Mouse (Mus musculus): ENCODE data around the gene Grik4. TPM values are rescaled to one million over a fixed set of nuclear protein-coding genes. Genes with fewer than 3 reads are reported as not detected.

The Grik4 gene
- polyA plus RNA-seq, 1 experiment from 2014 or later: 0.62 TPM

DNA sequence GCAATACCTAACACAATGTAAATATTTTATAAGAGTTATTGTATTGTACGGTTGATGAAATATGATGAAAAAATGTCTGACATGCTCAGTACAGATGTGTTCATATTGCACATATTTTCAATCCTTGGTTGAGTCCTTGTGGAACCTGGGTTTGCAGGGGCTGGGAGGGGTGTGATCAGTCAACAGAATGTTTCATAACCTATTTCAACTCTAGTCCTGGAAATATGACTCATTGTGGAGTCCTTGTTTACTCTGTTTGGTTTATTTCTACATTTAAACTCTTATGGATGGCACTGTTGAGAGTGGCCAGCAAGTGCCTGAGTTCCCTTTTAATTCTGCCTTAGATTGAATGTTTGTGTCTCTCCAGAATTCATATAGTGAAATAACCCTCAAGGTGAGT lies 459.6 kb downstream of the Grik4 start:
- H3K4me1 ChIP-seq: no peaks in the 10 kb centered on the region
- H3K4me3 ChIP-seq: no peak overlapping the region
- no peak for ATAC-seq (ENCODE audit: extremely low read depth, insufficient number of reproducible peaks, low FRiP score, low TSS enrichment)
- peaks cover 4% of the 10 kb centered on the region; the same call in 1 of the 2 replicates for H3K27me3 ChIP-seq (replicated peaks)
- H3K4me2 ChIP-seq: no peak overlapping the region
- H3K9me3 ChIP-seq: no peaks in the 10 kb centered on the region
- 87% methylated on average over 1 of the region's 1 CpGs for WGBS
- H3K36me3 ChIP-seq: no peaks in the 10 kb centered on the region
- H3K9ac ChIP-seq: no peak overlapping the region
- no peak overlapping the region for H3K27ac ChIP-seq (replicated peaks)

DNA sequence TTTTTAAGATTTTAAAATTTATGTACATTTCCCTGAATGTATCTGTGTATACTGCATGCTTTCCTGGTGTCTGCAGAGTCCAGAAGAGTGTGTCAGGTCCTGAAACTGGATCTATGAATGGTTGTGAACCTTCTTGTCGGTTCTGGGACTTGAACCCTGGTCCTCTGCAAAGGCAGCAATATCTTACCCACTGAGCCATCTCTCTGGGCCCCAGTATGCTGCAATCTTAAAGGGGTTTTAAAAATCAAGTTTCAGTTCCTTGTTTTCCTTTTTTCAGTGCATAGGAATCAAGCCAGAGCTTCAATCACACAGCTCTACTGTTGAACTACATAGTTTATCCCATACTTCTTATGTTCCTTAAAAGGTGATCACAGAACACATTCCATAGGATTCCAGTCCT lies 461.3 kb downstream of the Grik4 start:
- Histone ChIP-seq H3K27me3 (replicated peaks) (no peaks in the 10 kb centered on the region), H3K4me1 (no peaks in the 10 kb centered on the region), H3K36me3 (no peaks in the 10 kb centered on the region), H3K9me3 (no peaks in the 10 kb centered on the region), H3K27ac (replicated peaks) (no peak overlapping the region), H3K4me3 (no peak overlapping the region), H3K9ac (no peak overlapping the region), H3K4me2 (no peak overlapping the region)
- no peak for ATAC-seq (ENCODE audit: extremely low read depth, insufficient number of reproducible peaks, low FRiP score, low TSS enrichment)
- 84% methylated on average over 1 of the region's 1 CpGs for WGBS

DNA sequence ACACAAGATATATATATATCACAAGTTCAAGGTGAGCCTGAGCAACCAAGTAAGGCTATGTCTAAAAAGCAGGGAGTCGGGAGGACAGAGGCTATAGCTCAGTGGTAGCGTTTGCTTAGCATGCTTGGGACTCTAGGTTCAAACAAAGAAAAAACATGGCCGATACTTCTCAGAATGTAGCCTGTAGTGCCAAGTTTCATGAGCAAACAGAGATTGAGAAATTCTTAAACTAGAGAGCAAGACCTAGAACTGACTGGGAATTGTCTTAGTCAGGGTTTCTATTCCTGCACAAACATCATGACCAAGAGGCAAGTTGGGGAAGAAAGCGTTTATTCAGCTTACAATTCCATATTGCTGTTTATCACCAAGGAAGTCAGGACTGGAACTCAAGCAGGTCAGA lies 468.1 kb downstream of the Grik4 start:
- Histone ChIP-seq H3K4me2 (no peak overlapping the region), H3K4me3 (no peak overlapping the region), H3K27me3 (replicated peaks) (peaks cover 29% of the 10 kb centered on the region), H3K36me3 (no peaks in the 10 kb centered on the region), H3K4me1 (peaks cover 4% of the 10 kb centered on the region), H3K9ac (no peak overlapping the region), H3K27ac (replicated peaks) (no peak overlapping the region), H3K9me3 (no peaks in the 10 kb centered on the region)
- 72% methylated on average over 4 of the region's 4 CpGs for WGBS
- no peak for ATAC-seq (ENCODE audit: extremely low read depth, insufficient number of reproducible peaks, low FRiP score, low TSS enrichment)

DNA sequence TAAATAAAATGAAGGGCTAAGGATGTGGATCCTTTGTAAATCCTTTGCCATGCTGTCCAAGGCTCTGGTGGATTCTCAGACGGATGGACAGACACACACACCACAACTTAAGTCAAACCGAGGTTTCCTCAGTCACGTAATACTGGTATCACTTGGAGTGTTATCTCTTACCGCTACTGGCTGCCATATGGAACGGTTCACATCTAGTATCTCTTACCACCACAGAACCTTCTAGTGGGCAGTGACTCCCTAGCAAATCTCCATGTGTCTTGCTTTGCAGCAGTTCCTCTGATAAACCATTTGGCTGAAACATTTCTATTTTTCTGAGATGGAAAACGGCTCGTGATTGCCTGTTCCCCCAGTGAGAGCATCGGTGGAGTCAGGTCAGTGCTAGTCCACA lies 470.0 kb downstream of the Grik4 start:
- H3K9me3 ChIP-seq: no peaks in the 10 kb centered on the region
- H3K4me3 ChIP-seq: no peak overlapping the region
- no peak overlapping the region for H3K4me2 ChIP-seq
- 0 out of 2 replicates have a peak, but pooled peaks cover 3% of the 10 kb centered on the region for H3K36me3 ChIP-seq
- H3K27ac ChIP-seq (replicated peaks): no peak overlapping the region
- ATAC-seq (ENCODE audit: extremely low read depth, insufficient number of reproducible peaks, low FRiP score, low TSS enrichment): no peak
- 44% methylated on average over 8 of the region's 8 CpGs for WGBS
- peaks cover 37% of the 10 kb centered on the region for H3K27me3 ChIP-seq (replicated peaks)
- no peak overlapping the region for H3K9ac ChIP-seq
- H3K4me1 ChIP-seq: peaks cover 14% of the 10 kb centered on the region

DNA sequence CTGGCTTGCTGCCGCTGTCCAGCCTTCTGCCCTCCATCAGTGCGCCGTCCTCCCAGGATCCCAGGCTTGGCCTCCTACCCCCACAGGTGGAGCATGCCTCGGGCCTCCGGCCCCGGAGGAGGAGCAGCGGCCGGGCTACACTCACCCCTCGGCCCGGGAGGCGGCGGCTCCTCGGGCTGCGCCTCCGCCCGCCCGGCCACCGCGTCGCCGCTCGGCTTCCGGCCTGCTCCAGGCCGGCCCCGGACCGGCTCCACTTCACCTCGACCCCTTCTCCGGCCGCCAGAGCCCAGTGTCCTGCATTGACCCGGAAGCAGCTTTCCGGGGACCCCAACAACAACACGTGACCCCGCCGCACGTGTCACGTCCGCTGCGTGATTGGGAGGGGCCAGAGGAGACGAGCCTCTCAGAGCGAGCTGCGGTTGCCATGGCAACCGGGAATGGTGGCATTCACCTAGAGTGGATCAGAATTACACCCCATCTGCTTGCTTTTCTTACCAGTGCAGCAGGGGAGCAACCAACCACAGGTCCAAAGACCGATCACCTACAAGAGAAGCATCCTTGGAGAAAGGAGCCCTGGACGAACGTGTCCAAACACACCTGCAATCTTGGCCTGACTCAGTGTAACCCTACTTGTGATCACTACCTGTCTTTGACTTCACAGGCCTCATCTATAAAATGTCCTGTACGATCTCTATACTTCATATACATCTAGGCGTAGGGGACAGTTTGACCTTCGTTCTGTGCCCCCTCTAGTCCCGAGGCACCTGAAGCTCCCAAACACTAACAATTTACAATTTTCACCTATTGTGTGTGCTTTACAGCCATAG lies 472.2 kb downstream of the Grik4 start:
- WGBS: 6% methylated on average over 49 of the region's 49 CpGs
- H3K4me3 ChIP-seq: peak overlapping the region; percentile 79
- H3K27ac ChIP-seq (replicated peaks): peak overlapping the region; percentile 67

DNA sequence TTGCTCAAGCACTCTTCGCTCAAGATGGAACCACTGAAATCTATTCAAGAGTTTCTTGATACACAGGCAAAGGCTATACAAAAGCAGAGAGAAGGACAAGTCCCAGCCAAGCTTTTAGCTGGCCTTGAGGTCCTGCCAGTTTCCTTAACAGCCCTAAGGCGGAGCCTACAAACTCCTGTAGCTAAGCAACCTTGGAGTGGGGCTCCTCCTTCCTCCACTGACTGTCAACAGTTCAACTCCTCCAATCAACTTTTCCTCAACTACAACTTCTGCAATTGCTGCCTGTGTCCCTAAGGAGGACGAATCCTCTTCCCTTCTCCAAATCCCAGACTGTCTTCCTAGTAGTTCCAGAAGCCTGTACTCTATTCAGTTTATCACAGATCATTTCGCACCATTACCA lies 473.1 kb downstream of the Grik4 start:
- H3K4me2 ChIP-seq: peak overlapping the region; percentile 81
- H3K27ac ChIP-seq (replicated peaks): peak overlapping the region; percentile 67
- peaks cover 65% of the 10 kb centered on the region for H3K27me3 ChIP-seq (replicated peaks)
- peak overlapping the region; percentile 87 for H3K9ac ChIP-seq
- WGBS: 56% methylated on average over 4 of the region's 4 CpGs
- ATAC-seq (ENCODE audit: extremely low read depth, insufficient number of reproducible peaks, low FRiP score, low TSS enrichment): no peak; the same call in 1 of the 2 replicates
- H3K4me1 ChIP-seq: peaks cover 14% of the 10 kb centered on the region
- H3K36me3 ChIP-seq: 0 out of 2 replicates have a peak, but pooled peaks cover 3% of the 10 kb centered on the region
- H3K4me3 ChIP-seq: peak overlapping the region; percentile 79
- no peaks in the 10 kb centered on the region for H3K9me3 ChIP-seq

More for the DNA sequence above, 472.2 kb downstream of the Grik4 start:
- Histone ChIP-seq H3K4me2 (peak overlapping the region; percentile 81), H3K27me3 (replicated peaks) (peaks cover 56% of the 10 kb centered on the region), H3K9me3 (no peaks in the 10 kb centered on the region), H3K4me1 (peaks cover 14% of the 10 kb centered on the region), H3K36me3 (0 out of 2 replicates have a peak, but pooled peaks cover 3% of the 10 kb centered on the region), H3K9ac (peak overlapping the region; percentile 87)
- ATAC-seq (ENCODE audit: extremely low read depth, insufficient number of reproducible peaks, low FRiP score, low TSS enrichment): peak; percentile 91

DNA sequence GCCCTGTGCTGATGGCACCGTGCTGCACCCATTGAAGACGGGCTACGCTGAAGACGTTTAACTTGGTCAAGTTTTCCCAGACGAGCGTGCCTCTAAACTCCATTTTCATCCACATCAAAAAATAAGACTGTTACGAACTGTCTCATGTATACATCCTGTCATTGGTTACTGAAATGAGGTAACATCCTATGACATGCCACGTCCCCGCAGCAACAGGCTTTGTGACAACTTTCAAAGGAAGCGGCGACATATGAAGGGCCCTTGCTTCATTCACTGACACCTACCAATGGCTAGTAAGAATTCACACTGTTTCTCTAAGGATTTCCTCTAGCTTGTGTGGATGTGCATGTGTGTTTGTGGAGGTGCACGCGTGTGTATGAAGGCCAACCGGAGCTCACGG lies 475.0 kb downstream of the Grik4 start:
- WGBS: 88% methylated on average over 15 of the region's 15 CpGs
- peaks cover 64% of the 10 kb centered on the region for H3K27me3 ChIP-seq (replicated peaks)
- no peaks in the 10 kb centered on the region for H3K9me3 ChIP-seq
- no peak for ATAC-seq (ENCODE audit: extremely low read depth, insufficient number of reproducible peaks, low FRiP score, low TSS enrichment)
- H3K4me3 ChIP-seq: no peak overlapping the region
- 0 out of 2 replicates have a peak, but pooled peaks cover 3% of the 10 kb centered on the region for H3K36me3 ChIP-seq
- peaks cover 19% of the 10 kb centered on the region for H3K4me1 ChIP-seq
- no peak overlapping the region for H3K9ac ChIP-seq
- no peak overlapping the region for H3K27ac ChIP-seq (replicated peaks)
- H3K4me2 ChIP-seq: no peak overlapping the region; the same call in 1 of the 2 replicates

DNA sequence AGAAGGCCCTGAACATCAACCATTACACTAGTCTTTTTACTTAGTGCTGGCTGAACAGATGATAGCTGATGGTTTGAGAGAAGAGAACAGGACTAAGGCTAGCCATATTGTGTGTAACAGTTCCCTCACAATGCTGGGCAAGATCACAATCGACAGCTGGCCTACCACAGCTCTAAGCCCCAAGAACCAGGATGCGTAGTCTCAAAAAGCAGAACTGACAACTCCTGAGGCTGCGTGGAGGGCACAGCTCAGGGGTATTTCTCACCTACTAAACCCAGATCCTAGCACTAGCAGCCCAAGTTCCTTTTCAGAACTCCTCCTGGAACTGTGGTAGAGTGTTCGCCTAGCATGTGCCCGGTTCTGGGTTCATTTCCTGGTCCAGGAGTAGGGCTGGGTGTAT lies 475.9 kb downstream of the Grik4 start:
- H3K36me3 ChIP-seq: 0 out of 2 replicates have a peak, but pooled peaks cover 3% of the 10 kb centered on the region
- no peak overlapping the region for H3K27ac ChIP-seq (replicated peaks)
- H3K4me1 ChIP-seq: peaks cover 23% of the 10 kb centered on the region
- H3K27me3 ChIP-seq (replicated peaks): peaks cover 59% of the 10 kb centered on the region
- H3K9me3 ChIP-seq: no peaks in the 10 kb centered on the region
- 89% methylated on average over 5 of the region's 5 CpGs for WGBS
- H3K4me3 ChIP-seq: no peak overlapping the region
- H3K9ac ChIP-seq: no peak overlapping the region
- no peak overlapping the region for H3K4me2 ChIP-seq
- no peak for ATAC-seq (ENCODE audit: extremely low read depth, insufficient number of reproducible peaks, low FRiP score, low TSS enrichment)

Small RNA genes within 50 kb of the gene (microRNA-seq; reads per million reads assigned to microRNA genes)
- gene Gm27509: not detected

Other genes starting within 250 kb of the Grik4 start
- gene Arhgef12, start 162.7 kb upstream of the Grik4 start, polyA plus RNA-seq (2015; fragmentation: Nextera tagmentation; extraction: Ambion mirVana): 9.2 and 9.7 TPM in 2 replicates
- 12.8 and 12.9 TPM in 2 replicates for gene Tmem136, start 172.1 kb upstream of the Grik4 start, polyA plus RNA-seq (2015; fragmentation: Nextera tagmentation; extraction: Ambion mirVana)

Data from heart, embryonic 13.5 days (tissue).